8 mouse cellular contexts compared by ENCODE assay signal in the genomic region with DNA sequence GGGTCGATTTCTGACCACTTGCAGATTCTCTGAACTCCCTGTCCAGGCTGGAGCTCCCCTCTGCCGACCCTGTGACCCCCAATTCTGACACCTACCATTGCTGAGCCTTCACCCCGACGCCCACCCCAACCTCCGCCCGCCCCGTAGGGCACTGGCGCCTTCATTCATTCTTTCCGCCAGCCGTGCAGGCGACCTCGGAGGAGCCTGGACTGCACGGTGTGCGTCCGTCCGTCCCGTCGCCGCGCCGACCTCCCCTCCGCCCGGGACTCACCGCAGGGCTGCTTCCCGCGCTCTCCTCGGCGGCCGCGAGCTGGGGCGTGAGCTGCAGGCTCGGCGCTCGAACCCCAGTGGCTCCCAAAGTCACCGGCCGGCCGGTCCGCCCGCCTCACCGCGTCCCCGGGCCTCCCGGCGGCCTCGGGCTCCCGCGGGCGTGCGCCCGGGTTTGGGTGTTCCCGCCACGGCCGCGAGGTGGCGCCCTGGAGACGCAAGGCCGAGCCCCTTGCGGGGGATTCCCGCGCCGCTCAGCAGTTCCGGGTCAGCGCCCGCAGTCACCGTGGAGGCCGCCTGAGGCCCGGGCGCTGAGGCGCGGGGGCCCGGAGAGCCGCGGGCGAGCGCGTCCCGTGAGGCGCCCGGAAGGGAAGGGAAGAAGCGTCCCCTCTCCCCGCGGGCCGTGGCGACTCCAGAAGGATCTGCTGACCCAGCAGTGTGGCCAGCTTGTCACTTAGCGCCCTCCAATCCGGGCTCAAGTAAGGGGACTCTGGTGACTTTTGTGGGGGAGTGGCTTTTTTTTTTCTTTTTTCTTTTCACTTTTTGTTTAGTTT. TPM values are rescaled to one million over a fixed set of nuclear protein-coding genes. Genes with fewer than 3 reads are reported as not detected.
A peak's percentile ranks its signal among the peaks of the same experiment; 100 is the strongest.
DNase-seq lines count a peak whose midpoint lies in the region; ATAC-seq and TF ChIP-seq lines count a peak whose summit lies in the region.

A gene (plus strand): TSS at position 547 of the 821 bp plus-strand sequence.
A gene (minus strand): TSS at position 679 of the 821 bp plus-strand sequence.

- WGBS in forebrain, embryonic 14.5 days: under 1% methylated on average over 81 of the region's 86 CpGs
- WGBS in large intestine, adult 2 months: 1% methylated on average over 85 of the region's 86 CpGs
- WGBS in lung, embryonic 14.5 days: under 1% methylated on average over 84 of the region's 86 CpGs
- under 1% methylated on average over 84 of the region's 86 CpGs for WGBS in neural tube, embryonic 15.5 days

- no peaks in the 10 kb centered on the region for H3K9me3 ChIP-seq in E14TG2a.4 (ENCODE audit: low read length)
- H3K9me3 ChIP-seq in forebrain, embryonic 14.5 days (replicated peaks; ENCODE audit: control insufficient read depth, low read length): no peaks in the 10 kb centered on the region
- no peaks in the 10 kb centered on the region for H3K9me3 ChIP-seq in lung, embryonic 14.5 days (ENCODE audit: low read depth, low read length)
- H3K9me3 ChIP-seq in neural tube, embryonic 15.5 days (replicated peaks): no peaks in the 10 kb centered on the region

- DNase-seq in c-Kit-positive CD71-positive TER-119-positive erythroid progenitor cells, embryonic 14.5 days (ENCODE audit: low spot score): peak; percentile 60
- DNase-seq in forebrain, embryonic 14.5 days (ENCODE audit: low spot score): peak; percentile 54
- DNase-seq in heart, postnatal 14 days: peak; percentile 87 to 91
- peak; percentile 50 for DNase-seq in large intestine, adult 2 months (ENCODE audit: low read depth, low spot score)
- DNase-seq in lung, embryonic 14.5 days: peak; percentile 88
- DNase-seq in testis, postnatal 14 days (ENCODE audit: low spot score): peak; percentile 86

- peak within 1 kb of the TSS; percentile 67 for H3K9ac ChIP-seq in forebrain, embryonic 14.5 days (ENCODE audit: low read length)
- peak within 1 kb of the TSS; percentile 82 for H3K9ac ChIP-seq in lung, embryonic 14.5 days
- peak within 1 kb of the TSS; percentile 48 for H3K9ac ChIP-seq in neural tube, embryonic 15.5 days (replicated peaks)

- intact Hi-C loops in heart, postnatal 14 days (cut with DNase I): no loop called here

- peak within 1 kb of the TSS; percentile 78 for H3K4me3 ChIP-seq in E14TG2a.4 (replicated peaks; ENCODE audit: low read length)
- H3K4me3 ChIP-seq in forebrain, embryonic 14.5 days (ENCODE audit: low read depth, low read length): peak within 1 kb of the TSS; percentile 48
- H3K4me3 ChIP-seq in lung, embryonic 14.5 days (ENCODE audit: low read depth, low read length): peak within 1 kb of the TSS; percentile 70
- H3K4me3 ChIP-seq in neural tube, embryonic 15.5 days (replicated peaks): peak within 1 kb of the TSS; percentile 53

- ATAC-seq in forebrain, embryonic 14.5 days: peak; percentile 81
- peak; percentile 87 for ATAC-seq in lung, embryonic 14.5 days (ENCODE audit: insufficient read depth)
- ATAC-seq in neural tube, embryonic 15.5 days (ENCODE audit: low FRiP score): no peak

- H3K27ac ChIP-seq in forebrain, embryonic 14.5 days (ENCODE audit: low read depth, low read length): no peak within 1 kb of the TSS
- peak within 1 kb of the TSS; percentile 46 for H3K27ac ChIP-seq in lung, embryonic 14.5 days (ENCODE audit: low read depth)
- no peak within 1 kb of the TSS for H3K27ac ChIP-seq in neural tube, embryonic 15.5 days (replicated peaks)

- TF ChIP-seq CTCF in E14TG2a.4 (conservative IDR thresholded peaks at IDR 0.05; ENCODE audit: low read length): no peak
- peak; percentile 57 for TF ChIP-seq CTCF in lung, embryonic 14.5 days (IDR thresholded peaks at IDR 0.05; ENCODE audit: low read depth)

- H3K4me1 ChIP-seq in E14TG2a.4 (replicated peaks; ENCODE audit: low read depth, low read length): no peaks in the 10 kb centered on the region
- H3K4me1 ChIP-seq in forebrain, embryonic 14.5 days (ENCODE audit: control insufficient read depth, insufficient read depth, low read length): no peaks in the 10 kb centered on the region
- no peaks in the 10 kb centered on the region; the same call in 1 of the 2 replicates for H3K4me1 ChIP-seq in lung, embryonic 14.5 days (ENCODE audit: insufficient read depth)
- peaks cover 13% of the 10 kb centered on the region for H3K4me1 ChIP-seq in neural tube, embryonic 15.5 days

- H3K4me2 ChIP-seq in forebrain, embryonic 14.5 days (ENCODE audit: low read length): peak within 1 kb of the TSS; percentile 77
- peak within 1 kb of the TSS; percentile 84 for H3K4me2 ChIP-seq in lung, embryonic 14.5 days
- peak within 1 kb of the TSS; percentile 81 for H3K4me2 ChIP-seq in neural tube, embryonic 15.5 days

- H3K36me3 ChIP-seq in E14TG2a.4 (ENCODE audit: insufficient read depth, low read length): no peaks in the 10 kb centered on the region
- no peaks in the 10 kb centered on the region for H3K36me3 ChIP-seq in forebrain, embryonic 14.5 days (ENCODE audit: control insufficient read depth, insufficient read depth, low read length)
- no peaks in the 10 kb centered on the region for H3K36me3 ChIP-seq in lung, embryonic 14.5 days (ENCODE audit: insufficient read depth)
- no peaks in the 10 kb centered on the region for H3K36me3 ChIP-seq in neural tube, embryonic 15.5 days

- H3K27me3 ChIP-seq in E14TG2a.4 (ENCODE audit: insufficient read depth, low read length): peaks cover 15% of the 10 kb centered on the region
- H3K27me3 ChIP-seq in forebrain, embryonic 14.5 days (replicated peaks; ENCODE audit: control insufficient read depth, insufficient read depth, low read length): no peaks in the 10 kb centered on the region
- no peaks in the 10 kb centered on the region for H3K27me3 ChIP-seq in lung, embryonic 14.5 days (ENCODE audit: insufficient read depth, low read length)
- no peaks in the 10 kb centered on the region for H3K27me3 ChIP-seq in neural tube, embryonic 15.5 days (replicated peaks)

RNA-seq across cellular contexts. Expression of the first gene that starts in this region (rescaled TPM):
- 0.64 and 0.90 TPM in 2 replicates for polyA plus RNA-seq in forebrain, embryonic 14.5 days (2014; fragmentation: Nextera tagmentation; extraction: Ambion mirVana)
- under 1 TPM; 0.49 to 0.74 TPM for total RNA-seq in heart, postnatal 14 days (2021)
- polyA plus RNA-seq in large intestine, adult 2 months (2012; rRNA removed): 0.61 and 1.1 TPM in 2 replicates
- polyA plus RNA-seq in lung, embryonic 14.5 days (2014; fragmentation: Nextera tagmentation; extraction: Ambion mirVana): 4.9 and 7.0 TPM in 2 replicates
- 0.84 and 1.2 TPM in 2 replicates for polyA plus RNA-seq in neural tube, embryonic 15.5 days (2015; fragmentation: Nextera tagmentation; extraction: Ambion mirVana)

RNA-seq across cellular contexts. Expression of the second gene that starts in this region (rescaled TPM):
- polyA plus RNA-seq in forebrain, embryonic 14.5 days (2014; fragmentation: Nextera tagmentation; extraction: Ambion mirVana): 1.6 TPM in 2 replicates
- 1 to 10 TPM; 2.7 TPM for total RNA-seq in heart, postnatal 14 days (2021)
- 4.4 and 5.2 TPM in 2 replicates for polyA plus RNA-seq in large intestine, adult 2 months (2012; rRNA removed)
- 14.6 and 16.6 TPM in 2 replicates for polyA plus RNA-seq in lung, embryonic 14.5 days (2014; fragmentation: Nextera tagmentation; extraction: Ambion mirVana)
- polyA plus RNA-seq in neural tube, embryonic 15.5 days (2015; fragmentation: Nextera tagmentation; extraction: Ambion mirVana): 2.5 and 6.1 TPM in 2 replicates
